Mouse (Mus musculus): ENCODE data around the gene Msh2. TPM values are rescaled to one million over a fixed set of nuclear protein-coding genes. Genes with fewer than 3 reads are reported as not detected.

The Msh2 gene
- polyA plus RNA-seq (2017; shearing (Covaris generic)), result 37.2 TPM

DNA sequence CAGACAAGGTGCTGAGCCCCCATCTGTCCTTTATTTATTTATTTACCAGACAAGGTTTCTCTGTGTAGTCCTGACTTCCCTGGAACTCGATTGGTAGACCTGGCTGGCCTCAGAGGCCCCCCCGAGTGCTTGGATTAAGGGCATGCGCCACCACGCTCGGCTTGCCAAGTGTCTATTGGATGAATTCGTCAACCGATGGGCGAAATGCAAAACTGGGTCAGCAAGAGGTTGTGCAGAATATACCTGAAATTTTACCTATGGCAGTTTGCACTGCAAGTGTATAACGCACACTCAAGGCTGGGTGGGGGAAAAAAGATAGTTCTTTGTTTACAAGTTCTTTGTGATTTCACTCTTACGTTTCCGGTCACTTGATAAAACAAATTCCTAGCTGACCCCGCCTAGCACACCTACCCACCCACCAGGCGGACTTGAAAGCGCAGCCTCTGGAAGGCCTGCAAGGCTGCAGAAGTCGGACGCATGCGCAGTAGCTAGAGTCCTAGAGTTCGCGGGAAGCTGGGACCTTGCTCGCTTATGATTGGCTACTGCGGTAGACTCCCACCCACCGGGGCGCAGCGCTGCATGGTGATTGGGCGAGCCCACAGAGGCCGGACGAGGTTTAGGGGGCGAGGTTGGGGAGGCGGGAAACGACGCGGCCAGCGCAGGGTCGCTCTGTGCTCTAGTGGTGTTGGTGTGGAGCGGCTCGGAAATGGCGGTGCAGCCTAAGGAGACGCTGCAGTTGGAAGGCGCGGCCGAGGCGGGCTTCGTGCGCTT, at the start of gene Msh2:
Msh2 (plus strand) TSS at position 441 of the 771 bp plus-strand sequence.

Other genes starting within 250 kb of the Msh2 start
- not detected for gene Stpg4, start 244.6 kb upstream of the Msh2 start, polyA plus RNA-seq (2017; shearing (Covaris generic))
- gene Calm2, start 225.4 kb upstream of the Msh2 start, polyA plus RNA-seq (2017; shearing (Covaris generic)), result 678 TPM
- 7.5 TPM for gene Epcam, start 36.4 kb upstream of the Msh2 start, polyA plus RNA-seq (2017; shearing (Covaris generic))
- gene Kcnk12, start 125.7 kb downstream of the Msh2 start, polyA plus RNA-seq (2017; shearing (Covaris generic)), result not detected
- gene Rpl36-ps4, start 248.6 kb downstream of the Msh2 start, polyA plus RNA-seq (2017; shearing (Covaris generic)), result not detected

Data from effector memory CD4-positive, alpha-beta T cell, adult 7 months (primary cell).